Mouse (Mus musculus) liver, embryonic 16.5 days (tissue): ENCODE results near the gene Hspa12b. TPM values are rescaled to one million over a fixed set of nuclear protein-coding genes. Genes with fewer than 3 reads are reported as not detected.
A peak's percentile ranks its signal among the peaks of the same experiment; 100 is the strongest.

ENCODE experiments used
- ATAC-seq: fragments of 200-750 bp; cut with Nextera tagmentation; 2 replicates; pipeline ENCODE4 v1.8.0; 2017; ENCODE audit warnings: low read depth, mild to moderate bottlenecking, moderate number of reproducible peaks, moderate library complexity
- H3K27ac ChIP-seq: fragments of 300-500 bp; sonication (generic); 2 replicates; pipeline ENCODE4 v1.5.1; 2014; ENCODE audit warnings: mild to moderate bottlenecking, low read length
- H3K27me3 ChIP-seq: fragments of 300-500 bp; sonication (generic); 2 replicates; pipeline ENCODE4 v1.6.1; 2014; ENCODE audit warnings: low read depth, low read length, mixed read lengths; ENCODE audit not compliant: control insufficient read depth, insufficient read depth
- H3K36me3 ChIP-seq: fragments of 300-500 bp; sonication (generic); 2 replicates; pipeline ENCODE4 v1.6.1; 2014; ENCODE audit warnings: mild to moderate bottlenecking; ENCODE audit not compliant: control insufficient read depth, insufficient read depth
- H3K4me1 ChIP-seq: fragments of 300-500 bp; sonication (generic); 2 replicates; pipeline ENCODE4 v1.6.1; 2014; ENCODE audit warnings: low read depth, low read length, mixed read lengths; ENCODE audit not compliant: control insufficient read depth
- H3K4me2 ChIP-seq: fragments of 300-500 bp; sonication (generic); 2 replicates; pipeline ENCODE4 v1.6.1; 2014; ENCODE audit warnings: low read depth, low read length, mixed read lengths
- H3K4me3 ChIP-seq: fragments of 300-500 bp; sonication (generic); 2 replicates; pipeline ENCODE4 v1.5.1; 2014; ENCODE audit warnings: low read depth, mild to moderate bottlenecking, low read length
- H3K9ac ChIP-seq: fragments of 300-500 bp; sonication (generic); 2 replicates; pipeline ENCODE4 v1.6.1; 2014; ENCODE audit warnings: low read depth, low read length
- H3K9me3 ChIP-seq: fragments of 300-500 bp; sonication (generic); replicated peaks from 2 replicates; pipeline ENCODE4 v1.6.1; 2016; ENCODE audit warnings: low read length; ENCODE audit not compliant: control insufficient read depth
- WGBS: fragments of 180-500 bp; shearing (Covaris S2); extraction: QIAGEN DNeasy Blood & Tissue Kit; methylation state at CpG from one replicate; pipeline ENCODE4 v1.1.7; 2014; ENCODE audit not compliant: insufficient replicate concordance; 5-methylcytosine and 5-hydroxymethylcytosine counted together
- polyA plus RNA-seq: library from polyadenylated mRNA; unstranded; fragments of >200 nt; fragmentation: Nextera tagmentation; extraction: Ambion mirVana; gene quantifications from 2 replicates; pipeline ENCODE4 v1.2.1, GENCODE M21; 2015

Gene Hspa12b
- 2.0 TPM in 2 replicates for polyA plus RNA-seq

DNA sequence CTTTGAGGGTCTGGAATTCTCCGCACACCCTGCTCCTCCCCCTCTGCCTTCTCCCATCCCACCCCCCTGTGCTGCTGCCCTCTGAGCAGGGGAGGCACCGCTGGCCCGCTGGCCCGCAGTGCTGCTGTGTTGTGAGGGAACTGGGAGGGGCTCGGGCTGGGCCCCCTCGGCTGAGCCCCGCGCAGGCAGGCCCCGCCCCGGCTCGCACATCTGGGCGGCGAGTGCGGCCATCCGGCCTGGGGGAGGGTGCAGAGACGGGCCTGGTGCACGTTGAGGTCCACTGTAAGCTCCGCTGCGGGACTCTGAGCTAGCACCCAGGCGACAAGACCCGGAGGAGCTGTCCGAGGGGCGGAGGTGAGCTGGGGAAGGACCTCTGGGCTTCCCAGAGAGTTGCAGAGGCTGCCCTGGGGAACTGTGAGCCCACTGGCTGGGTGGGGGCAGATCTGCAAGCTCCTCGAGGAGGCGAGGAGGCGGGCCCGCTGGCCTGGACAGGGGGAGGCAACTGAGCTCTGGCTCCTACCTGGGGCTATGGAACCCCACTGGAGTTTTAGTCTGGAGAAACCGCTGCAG lies at the start of gene Hspa12b:
Gene Hspa12b, plus strand, starts transcription at position 120 of the 570 bp plus-strand sequence.
- Histone ChIP-seq H3K4me2 (peak within 1 kb of the TSS; percentile 84), H3K27me3 (no peaks in the 10 kb centered on the region; the same call in 1 of the 2 replicates), H3K36me3 (no peaks in the 10 kb centered on the region), H3K4me3 (peak within 1 kb of the TSS; percentile 64), H3K9me3 (no peaks in the 10 kb centered on the region), H3K27ac (peak within 1 kb of the TSS; percentile 45; the same call in 1 of the 2 replicates), H3K4me1 (peaks cover 60% of the 10 kb centered on the region), H3K9ac (peak within 1 kb of the TSS; percentile 69)
- 2% methylated on average over 28 of the region's 28 CpGs for WGBS
- ATAC-seq, result peak; percentile 76

DNA sequence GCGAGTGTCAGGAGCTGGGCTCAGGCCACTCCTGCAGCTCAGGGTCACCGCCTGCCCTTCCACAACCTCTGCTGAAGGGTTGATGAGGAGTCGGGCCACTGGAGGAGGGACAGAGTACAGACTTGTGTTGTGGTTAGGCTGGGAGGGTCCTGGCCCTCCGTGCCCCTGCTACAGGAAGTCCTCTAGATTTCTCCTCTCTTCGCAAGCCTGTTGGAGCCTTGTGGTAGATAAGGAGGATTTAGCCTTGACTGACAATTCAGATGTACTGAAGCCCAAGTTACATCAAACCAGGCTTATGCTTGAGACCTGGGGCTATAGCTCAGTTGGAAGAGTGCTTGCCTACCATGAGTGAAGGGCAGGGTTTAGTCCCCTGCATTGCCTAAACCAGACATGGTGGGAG lies 46.6 kb upstream of the Hspa12b start:
- Histone ChIP-seq H3K36me3 (no peaks in the 10 kb centered on the region), H3K4me3 (no peak overlapping the region), H3K4me1 (no peaks in the 10 kb centered on the region), H3K4me2 (no peak overlapping the region), H3K27ac (no peak overlapping the region), H3K27me3 (peaks cover 16% of the 10 kb centered on the region), H3K9ac (no peak overlapping the region), H3K9me3 (no peaks in the 10 kb centered on the region)
- 24% methylated on average over 5 of the region's 5 CpGs for WGBS
- ATAC-seq, result no peak

DNA sequence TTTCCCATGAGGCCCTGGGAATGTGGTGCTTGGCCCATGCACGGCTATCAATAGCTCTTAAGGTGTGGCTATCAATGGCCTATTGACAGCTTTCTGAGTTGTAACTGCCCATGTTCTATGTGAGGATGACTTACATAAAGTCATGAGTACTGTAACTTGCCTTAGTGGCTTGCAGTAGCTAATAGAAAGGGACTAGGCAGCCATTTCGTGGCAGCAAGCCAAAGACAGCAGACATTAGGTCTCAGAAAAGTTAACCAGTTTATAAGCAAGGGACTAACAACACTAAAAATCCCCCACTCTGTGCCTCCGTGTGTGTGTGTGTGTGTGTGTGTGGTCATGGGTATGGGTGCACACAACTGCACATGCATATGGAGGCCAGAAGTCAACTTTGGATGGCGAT lies 42.9 kb upstream of the Hspa12b start:
- H3K4me2 ChIP-seq, result no peak overlapping the region
- H3K27me3 ChIP-seq, result peaks cover 5% of the 10 kb centered on the region; the same call in 1 of the 2 replicates
- H3K36me3 ChIP-seq, result no peaks in the 10 kb centered on the region
- no peak overlapping the region for H3K9ac ChIP-seq
- WGBS, result 65% methylated on average over 4 of the region's 4 CpGs
- no peaks in the 10 kb centered on the region for H3K9me3 ChIP-seq
- no peak for ATAC-seq
- H3K27ac ChIP-seq, result no peak overlapping the region
- no peaks in the 10 kb centered on the region for H3K4me1 ChIP-seq
- H3K4me3 ChIP-seq, result no peak overlapping the region

DNA sequence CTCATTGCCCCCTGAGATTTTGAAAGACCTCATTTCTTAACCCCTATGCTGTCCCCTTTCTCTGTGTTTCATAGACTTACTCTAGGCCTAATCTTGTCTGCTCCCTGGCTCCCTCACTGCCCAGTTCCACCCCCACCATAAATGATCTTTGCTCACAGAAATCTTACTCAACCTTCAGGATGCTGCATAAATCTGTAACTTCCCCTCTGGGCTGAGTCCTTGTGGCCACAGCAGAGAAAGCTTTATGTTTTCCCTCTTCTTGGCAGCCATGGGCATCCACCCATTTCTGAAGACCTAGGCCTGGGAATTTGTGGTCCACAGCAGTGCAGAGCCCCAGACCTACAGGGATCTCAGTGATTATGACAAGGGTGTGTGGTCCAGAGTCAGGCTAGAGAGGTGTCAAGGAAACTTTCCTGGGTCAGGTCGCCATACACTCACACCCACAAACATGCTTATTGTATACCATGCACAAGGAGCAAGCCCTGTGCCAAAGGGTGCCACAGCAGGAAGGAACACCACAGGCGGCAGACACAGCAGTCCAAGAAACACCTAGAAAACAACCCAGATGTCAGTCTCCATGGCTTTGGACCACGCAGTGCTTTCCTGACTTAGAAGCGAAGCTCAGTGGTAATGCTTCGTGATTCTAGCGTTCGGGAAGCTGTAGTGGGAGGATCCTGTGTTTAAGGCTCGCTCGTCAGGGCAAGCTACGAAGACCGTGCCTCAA lies 40.3 kb upstream of the Hspa12b start, which contains the start of gene Siglec1:
Gene Siglec1, minus strand, starts transcription at position 99 of the 724 bp plus-strand sequence.
- no peak within 1 kb of the TSS for H3K9ac ChIP-seq
- H3K36me3 ChIP-seq, result no peaks in the 10 kb centered on the region
- no peak within 1 kb of the TSS for H3K4me3 ChIP-seq
- no peaks in the 10 kb centered on the region for H3K4me1 ChIP-seq
- WGBS, result 45% methylated on average over 11 of the region's 11 CpGs
- no peaks in the 10 kb centered on the region for H3K9me3 ChIP-seq
- peak within 1 kb of the TSS; percentile 5; the same call in 1 of the 2 replicates for H3K27ac ChIP-seq
- H3K27me3 ChIP-seq, result no peaks in the 10 kb centered on the region
- ATAC-seq, result no peak
- H3K4me2 ChIP-seq, result no peak within 1 kb of the TSS

DNA sequence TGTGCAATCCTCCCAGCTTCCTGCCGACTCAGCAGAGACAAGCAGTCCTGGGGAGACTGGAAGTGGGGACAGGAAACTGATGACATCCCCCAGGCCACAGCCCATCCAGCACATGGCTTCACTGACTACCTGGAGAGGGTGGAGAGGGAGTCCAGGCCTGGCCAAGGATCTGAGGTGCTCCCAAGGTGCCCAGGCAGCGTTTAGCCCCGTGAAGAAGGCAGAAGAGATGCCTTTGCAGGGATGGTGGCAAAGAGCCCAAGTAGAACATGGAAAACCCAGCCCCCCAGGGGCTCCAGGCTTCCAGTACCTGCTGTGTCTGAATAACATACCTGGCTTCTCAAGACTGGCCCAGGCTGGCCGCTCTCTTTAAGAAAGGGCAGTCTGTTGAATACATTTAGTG lies 38.5 kb upstream of the Hspa12b start:
- ATAC-seq, result no peak
- 41% methylated on average over 4 of the region's 4 CpGs for WGBS
- no peaks in the 10 kb centered on the region for H3K9me3 ChIP-seq

DNA sequence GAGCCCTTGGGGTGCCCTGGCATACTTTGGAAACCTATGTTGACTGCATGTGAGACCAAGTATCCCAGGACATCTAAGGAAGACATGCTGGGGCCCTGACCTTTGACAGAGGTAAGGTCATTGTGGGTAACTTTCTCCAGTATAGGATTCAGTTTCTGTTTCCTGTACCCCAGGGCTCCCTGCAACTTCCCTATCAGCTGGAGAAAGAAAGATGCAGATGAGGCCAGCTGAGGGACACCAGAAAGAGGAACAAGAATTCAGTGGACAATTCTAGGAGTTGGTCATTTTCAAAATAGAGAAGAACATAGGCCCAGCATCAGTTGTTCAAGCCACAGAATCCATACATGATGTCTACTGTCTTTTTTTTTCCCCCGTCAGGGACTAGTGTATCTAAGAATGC lies 37.4 kb upstream of the Hspa12b start:
- no peak overlapping the region for H3K4me2 ChIP-seq
- no peak for ATAC-seq
- H3K27me3 ChIP-seq, result no peaks in the 10 kb centered on the region
- H3K9ac ChIP-seq, result no peak overlapping the region
- 50% methylated on average over 1 of the region's 1 CpGs for WGBS
- no peak overlapping the region for H3K4me3 ChIP-seq
- no peaks in the 10 kb centered on the region; the same call in 1 of the 2 replicates for H3K4me1 ChIP-seq
- H3K27ac ChIP-seq, result no peak overlapping the region
- no peaks in the 10 kb centered on the region for H3K9me3 ChIP-seq
- no peaks in the 10 kb centered on the region for H3K36me3 ChIP-seq

More for the DNA sequence above, 38.5 kb upstream of the Hspa12b start:
- Histone ChIP-seq H3K4me1 (no peaks in the 10 kb centered on the region), H3K27ac (no peak overlapping the region), H3K4me2 (no peak overlapping the region), H3K9ac (no peak overlapping the region), H3K4me3 (no peak overlapping the region), H3K27me3 (no peaks in the 10 kb centered on the region), H3K36me3 (no peaks in the 10 kb centered on the region)

DNA sequence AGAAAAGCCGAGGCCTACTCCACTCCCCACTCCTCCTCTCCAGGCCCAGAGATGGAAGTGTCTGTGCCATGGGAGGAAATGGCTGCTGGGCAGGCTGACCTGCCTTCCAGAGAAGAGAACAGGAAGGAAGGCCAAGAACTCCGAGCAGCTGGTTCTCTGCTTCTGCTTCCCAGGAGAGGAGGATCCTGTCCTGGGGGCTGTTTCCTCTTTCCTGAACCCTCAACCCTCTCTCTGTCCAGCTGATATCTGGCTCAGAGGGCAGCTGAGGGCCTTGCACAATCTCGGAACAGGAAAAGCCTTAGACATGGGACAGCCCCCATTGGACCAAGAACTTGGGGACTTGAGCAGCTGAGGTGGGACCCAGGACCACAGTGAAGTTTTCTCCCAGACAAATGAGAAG lies 36.2 kb upstream of the Hspa12b start:
- H3K4me1 ChIP-seq, result peaks cover 6% of the 10 kb centered on the region
- ATAC-seq, result peak; percentile 44
- 54% methylated on average over 3 of the region's 3 CpGs for WGBS
- H3K9ac ChIP-seq, result no peak overlapping the region
- no peaks in the 10 kb centered on the region for H3K27me3 ChIP-seq
- H3K27ac ChIP-seq, result no peak overlapping the region
- no peaks in the 10 kb centered on the region for H3K36me3 ChIP-seq
- no peak overlapping the region for H3K4me2 ChIP-seq
- H3K4me3 ChIP-seq, result no peak overlapping the region
- no peaks in the 10 kb centered on the region for H3K9me3 ChIP-seq

DNA sequence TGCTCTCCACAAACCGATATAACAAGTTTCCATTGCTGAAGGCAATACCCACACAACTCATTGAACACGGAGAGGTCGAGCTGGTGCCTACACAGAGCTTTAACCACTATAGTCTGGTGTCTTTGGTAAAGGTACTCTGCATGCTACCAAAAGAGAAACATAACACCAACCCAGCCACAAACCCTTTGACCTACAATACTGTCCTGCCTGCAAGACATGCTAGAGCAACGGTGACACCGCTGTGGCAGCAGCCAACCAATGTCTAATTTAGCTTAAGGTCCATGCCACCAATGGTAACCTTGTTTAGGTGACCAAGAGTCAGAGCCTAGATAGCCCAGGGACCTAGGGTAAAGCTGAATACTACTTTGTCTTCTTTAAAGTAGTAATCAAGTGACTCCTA lies 33.5 kb upstream of the Hspa12b start:
- whole genome bisulfite sequencing, result 79% methylated on average over 5 of the region's 5 CpGs
- H3K36me3 ChIP-seq, result no peaks in the 10 kb centered on the region
- ATAC-seq, result no peak
- no peak overlapping the region for H3K9ac ChIP-seq
- H3K27me3 ChIP-seq, result no peaks in the 10 kb centered on the region
- no peaks in the 10 kb centered on the region for H3K9me3 ChIP-seq
- H3K4me3 ChIP-seq, result no peak overlapping the region
- H3K27ac ChIP-seq, result no peak overlapping the region
- no peak overlapping the region for H3K4me2 ChIP-seq
- H3K4me1 ChIP-seq, result peaks cover 22% of the 10 kb centered on the region

DNA sequence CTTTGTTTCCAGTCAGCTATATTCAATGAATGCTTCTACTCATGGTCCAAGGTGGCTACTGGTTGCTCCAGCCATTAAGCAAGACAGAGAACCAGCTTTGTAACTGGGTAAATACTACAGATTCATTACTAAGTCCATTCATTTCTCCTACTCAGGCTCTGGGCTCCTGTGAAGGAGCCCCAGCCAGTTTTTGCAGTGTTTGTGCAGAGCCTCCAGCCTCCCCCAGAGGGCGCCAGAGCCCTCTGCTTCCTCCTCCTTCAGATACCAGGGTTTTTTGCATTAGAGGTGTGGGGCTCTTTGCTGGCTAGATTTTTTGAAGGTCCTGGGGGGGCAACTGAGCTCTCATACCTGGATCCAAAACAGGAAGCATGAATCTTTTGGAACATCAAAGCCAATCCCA lies 32.3 kb upstream of the Hspa12b start:
- 0% methylated on average over 1 of the region's 1 CpGs for WGBS
- H3K27ac ChIP-seq, result no peak overlapping the region
- H3K27me3 ChIP-seq, result no peaks in the 10 kb centered on the region
- H3K4me1 ChIP-seq, result peaks cover 22% of the 10 kb centered on the region
- no peak overlapping the region for H3K4me3 ChIP-seq
- H3K9ac ChIP-seq, result no peak overlapping the region
- H3K36me3 ChIP-seq, result no peaks in the 10 kb centered on the region
- H3K9me3 ChIP-seq, result no peaks in the 10 kb centered on the region
- no peak for ATAC-seq
- H3K4me2 ChIP-seq, result no peak overlapping the region
